Mouse (Mus musculus): ENCODE measurements around the gene Tmsb15a.
"Not testable (repeated sequence)": the region's sequence is repeated elsewhere in the genome, so short reads cannot be mapped to it uniquely, and the experiment has no call there.

Gene Tmsb15a

DNA sequence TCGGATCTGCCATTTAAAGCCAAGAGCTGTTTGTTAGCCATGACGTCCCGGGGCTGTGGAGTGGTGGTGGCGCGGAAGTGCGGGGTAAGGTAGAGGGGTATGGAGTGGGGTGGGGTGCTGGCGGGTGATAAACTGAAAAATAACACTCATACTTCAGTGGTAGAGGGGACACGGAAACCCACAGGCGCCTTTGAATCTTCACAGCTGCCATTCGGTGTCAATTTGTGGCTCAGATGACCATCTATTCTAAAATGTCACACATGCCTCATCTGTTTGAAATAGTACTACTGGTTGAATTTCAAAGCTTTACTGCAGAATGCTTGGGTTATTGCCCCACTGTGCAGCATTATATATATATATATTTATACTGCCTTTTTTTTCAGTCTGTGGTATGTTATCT lies at the start of gene Tmsb15a:
Gene Tmsb15a, minus strand, starts transcription at position 101 of the 400 bp plus-strand sequence.
- DNase-seq: no peak

DNA sequence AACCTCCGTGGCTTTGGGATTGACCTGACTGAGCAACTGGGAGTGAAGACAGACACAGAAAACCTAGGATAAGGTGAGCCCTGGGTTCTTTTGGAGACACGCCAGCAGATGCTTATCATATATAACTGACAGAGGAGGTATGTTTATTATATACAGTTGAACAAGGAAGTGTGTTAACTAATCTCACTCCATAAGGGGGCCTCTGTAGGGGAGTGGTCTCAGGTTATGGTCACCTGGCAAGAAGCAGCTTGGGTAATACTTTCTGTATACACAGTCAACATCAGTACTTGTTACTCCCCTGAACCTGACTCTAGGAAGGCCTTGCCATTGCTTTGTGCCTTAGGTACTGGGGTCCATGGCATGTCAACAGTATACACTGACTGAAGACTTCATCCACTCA lies 43.5 kb upstream of the Tmsb15a start:
- DNase-seq: no peak

DNA sequence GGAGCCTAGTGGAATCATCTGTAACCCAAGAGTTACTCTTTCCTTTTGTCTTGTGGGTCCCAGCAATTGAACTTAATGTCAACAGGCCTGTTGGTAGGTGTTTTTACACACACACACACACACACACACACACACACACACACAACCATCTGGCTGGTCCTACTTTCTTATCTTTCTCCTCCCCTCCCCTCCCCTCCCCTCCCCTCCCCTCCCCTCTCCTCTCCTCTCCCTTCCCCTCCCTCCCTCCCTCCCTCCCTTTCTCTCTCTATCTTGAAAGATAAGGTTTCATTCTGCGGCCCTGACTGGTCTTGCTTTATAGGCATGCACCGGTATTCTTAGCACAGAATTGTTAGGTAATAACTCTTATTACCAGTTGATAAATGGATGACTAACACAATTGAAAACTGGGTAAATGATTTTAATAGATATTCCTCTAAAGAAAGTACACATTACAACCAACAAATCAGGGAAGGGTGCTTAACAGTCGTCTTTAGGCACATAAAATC lies 43.0 kb upstream of the Tmsb15a start:
- no peak for DNase-seq

DNA sequence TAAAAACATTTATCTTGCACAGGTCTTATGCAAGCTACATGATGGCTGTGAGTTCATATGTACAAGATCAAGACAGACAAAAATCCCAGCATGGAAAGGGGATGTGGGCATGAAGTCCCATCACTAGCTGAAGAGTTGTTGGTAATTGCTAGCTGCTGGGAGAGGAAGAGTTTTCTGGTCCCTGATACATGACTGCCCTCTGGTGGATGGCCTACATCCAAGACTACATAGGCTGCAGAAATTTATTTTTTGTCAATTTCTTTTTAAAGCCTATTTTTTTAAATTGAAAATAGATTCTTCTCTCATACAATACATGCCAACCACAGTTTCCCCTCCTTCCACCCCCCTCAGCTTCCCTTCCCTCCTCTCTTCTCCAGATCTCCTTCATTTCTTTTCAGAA lies 36.6 kb upstream of the Tmsb15a start:
- peak in 1 of 2 experiments; percentile 1 for DNase-seq

DNA sequence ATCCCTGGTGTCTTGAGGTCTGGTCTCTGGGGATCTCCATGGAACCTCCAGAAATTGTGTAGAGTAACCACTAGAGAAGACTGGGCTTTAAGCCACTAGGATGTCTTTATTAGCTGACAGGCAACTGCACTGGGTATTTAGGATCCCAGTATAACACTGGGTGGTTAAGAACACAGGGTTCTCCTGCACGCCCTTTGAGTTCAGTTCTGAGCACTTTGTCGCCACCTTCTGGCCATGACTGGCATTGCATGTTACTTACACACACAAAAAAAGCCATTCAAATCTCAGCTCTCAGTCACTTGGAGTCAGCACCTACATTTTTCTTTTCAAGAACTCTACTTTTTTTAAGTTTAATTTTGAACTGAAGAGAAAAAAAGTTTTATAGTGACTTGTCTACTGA lies 27.8 kb upstream of the Tmsb15a start:
- DNase-seq: peak; percentile 55 to 61

DNA sequence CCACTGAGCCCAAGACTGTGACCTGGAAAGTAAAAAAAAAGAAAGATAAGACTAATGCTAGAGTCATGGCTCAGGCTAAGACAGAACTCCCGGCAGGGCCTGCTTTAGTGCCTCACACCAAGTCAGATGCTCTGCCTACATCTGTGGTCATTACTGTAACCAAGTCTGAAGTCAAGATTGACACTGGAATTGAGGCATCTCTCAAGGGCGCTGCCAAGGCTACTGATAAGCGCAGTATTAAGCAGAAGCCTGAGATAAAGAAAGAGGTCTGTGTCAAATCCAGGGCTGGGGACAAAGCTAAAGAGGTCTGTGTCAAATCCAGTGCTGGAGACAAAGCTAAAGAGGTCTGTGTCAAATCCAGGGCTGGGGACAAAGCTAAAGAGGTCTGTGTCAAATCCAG lies 20.3 kb upstream of the Tmsb15a start:
- DNase-seq: not testable (repeated sequence)

DNA sequence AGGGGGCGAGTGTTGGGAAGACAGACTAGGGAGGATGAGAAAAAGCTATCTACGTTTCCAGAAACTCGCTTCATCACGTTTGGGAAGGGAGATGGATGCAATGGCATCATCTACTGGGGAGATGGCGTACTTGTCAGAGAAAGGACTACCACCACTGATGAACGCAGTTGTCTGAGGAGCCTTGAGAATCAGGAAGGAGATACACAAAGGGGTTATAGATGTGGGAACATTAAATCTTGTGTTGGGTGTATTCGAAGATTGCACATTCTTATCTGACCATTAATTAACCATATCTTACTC lies 17.9 kb upstream of the Tmsb15a start:
- no peak for DNase-seq

DNA sequence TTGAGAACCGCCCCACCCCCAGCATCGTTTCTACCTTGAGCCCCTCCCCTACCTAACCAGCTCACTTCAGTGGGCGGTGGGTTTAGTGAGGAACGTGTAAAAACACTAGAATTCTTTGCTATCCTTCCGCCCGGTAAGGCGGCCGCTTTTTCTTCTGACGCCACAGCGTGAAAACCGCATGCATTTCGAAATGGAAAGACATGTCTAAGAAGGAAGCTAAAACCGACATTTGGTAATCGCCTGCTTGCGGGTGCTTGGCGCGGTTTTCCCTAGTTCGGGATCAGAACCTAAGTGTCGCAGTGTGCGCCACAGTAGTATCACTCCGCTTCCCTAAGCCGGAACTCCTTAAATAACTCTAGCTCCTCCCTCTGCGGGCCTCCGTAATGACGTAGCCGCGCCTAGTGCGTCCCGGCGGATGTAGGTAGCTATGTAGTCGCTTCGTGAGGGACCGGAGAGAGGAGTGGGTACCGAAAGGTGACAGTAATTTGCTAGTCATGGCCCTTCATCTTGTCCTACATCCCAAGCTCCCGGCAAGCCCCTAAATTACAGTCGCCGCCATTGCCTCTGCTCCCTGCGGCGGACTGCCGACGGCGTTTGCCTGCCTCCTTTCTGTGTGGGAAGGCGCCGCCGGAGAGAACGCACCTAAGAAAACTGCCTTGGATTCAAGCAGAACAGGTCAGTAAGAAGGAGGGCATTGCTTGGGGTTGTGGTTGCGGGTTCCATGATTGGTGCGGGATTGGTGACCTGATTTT lies 17.4 kb upstream of the Tmsb15a start, which contains the start of the genes Armcx5 and Gprasp1:
Gene Armcx5, plus strand, starts transcription at position 430 of the 752 bp plus-strand sequence.
Gene Gprasp1, plus strand, starts transcription at position 430 of the 752 bp plus-strand sequence.
- DNase-seq: peak; percentile 81 to 86

DNA sequence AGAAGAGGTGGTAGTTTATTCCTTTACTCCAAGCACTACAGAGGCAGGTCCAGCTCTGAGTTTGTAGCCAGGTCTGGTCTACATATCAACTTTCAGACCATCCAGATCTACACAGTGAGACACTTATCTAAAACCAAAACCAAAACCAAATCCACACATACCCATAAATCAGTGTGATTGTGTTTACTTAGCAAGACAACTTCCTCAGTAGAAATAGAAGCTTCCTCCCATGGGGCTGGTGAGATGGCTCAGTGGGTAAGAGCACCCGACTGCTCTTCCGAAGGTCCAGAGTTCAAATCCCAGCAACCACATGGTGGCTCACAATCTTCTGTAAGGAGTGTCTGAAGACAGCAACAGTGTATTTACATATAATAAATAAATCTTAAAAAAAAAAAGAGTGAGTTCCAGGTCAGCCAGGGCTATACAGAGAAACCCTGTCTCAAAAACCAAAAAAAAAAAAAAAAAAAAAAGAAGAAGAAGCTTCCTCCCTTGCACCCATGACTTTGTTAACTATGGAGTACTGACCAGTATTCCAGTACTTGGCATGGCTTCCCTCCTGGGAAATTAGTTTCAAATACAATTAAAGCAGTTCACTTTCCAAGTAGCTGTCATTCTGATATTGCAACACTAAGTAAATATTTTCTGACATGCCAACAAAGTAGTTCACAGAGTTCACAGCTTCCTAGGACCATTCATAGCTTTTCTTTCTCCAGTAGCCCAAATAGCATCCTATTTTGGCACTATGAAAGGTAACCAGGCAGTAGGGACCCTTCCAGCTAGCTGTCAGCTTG lies 13.9 kb upstream of the Tmsb15a start:
- DNase-seq: no peak

DNA sequence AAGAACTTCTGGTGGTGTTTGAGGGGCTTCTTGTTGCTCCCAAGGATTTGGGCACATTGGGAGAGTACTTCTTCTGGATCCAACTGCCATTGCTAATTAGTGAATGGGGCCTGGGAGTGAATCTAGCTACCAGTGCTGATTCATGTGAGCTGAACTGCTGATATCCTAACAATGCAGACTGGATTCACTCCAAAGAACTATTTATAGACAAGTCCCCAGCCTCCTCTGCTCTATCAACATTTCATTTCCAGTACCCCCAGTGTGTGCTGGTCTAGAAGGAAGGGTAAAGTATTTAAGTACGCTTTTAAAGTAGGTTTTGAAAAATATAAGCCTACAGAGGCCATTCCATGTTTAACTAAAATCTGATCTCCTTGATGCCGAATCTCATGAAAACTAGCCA lies 12.2 kb downstream of the Tmsb15a start:
- no peak for DNase-seq

DNA sequence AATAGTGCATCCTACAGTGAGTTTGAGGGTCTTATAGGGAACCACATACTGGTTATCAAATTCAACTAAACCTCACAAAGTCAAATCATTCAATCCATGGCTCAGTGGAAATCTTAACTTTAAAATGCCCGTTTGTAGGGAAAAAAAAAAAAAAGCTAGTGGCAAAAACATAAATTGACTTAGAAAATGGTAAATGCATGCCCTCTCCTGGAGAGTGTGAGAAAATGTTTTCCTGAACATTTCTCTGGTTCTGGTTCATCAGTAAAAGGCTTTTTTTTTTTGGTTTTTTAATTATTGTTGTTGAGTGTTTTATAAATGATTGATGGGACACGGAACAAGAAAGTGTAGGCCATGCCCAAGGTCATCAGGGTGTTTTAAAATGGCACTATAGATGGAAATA lies 20.7 kb downstream of the Tmsb15a start:
- no peak for DNase-seq

DNA sequence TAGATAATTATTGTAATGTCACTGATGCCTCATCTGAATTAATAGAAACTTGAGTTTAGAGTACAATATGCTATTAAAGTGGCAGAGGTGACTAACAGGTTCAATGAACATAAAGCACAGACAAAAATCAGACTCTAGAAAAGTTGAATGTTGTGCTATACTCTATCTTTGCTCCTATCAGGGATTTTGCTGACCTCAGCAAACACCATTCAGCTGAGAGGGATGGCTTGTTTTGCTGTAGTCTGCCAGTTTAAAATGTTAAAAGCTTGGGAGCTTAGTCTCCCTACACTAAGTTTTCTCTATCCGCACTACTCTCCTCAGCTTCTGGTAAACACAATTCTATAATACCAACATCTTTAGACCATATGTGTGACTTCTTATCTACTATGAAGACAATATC lies 21.9 kb downstream of the Tmsb15a start:
- DNase-seq: no peak

DNA sequence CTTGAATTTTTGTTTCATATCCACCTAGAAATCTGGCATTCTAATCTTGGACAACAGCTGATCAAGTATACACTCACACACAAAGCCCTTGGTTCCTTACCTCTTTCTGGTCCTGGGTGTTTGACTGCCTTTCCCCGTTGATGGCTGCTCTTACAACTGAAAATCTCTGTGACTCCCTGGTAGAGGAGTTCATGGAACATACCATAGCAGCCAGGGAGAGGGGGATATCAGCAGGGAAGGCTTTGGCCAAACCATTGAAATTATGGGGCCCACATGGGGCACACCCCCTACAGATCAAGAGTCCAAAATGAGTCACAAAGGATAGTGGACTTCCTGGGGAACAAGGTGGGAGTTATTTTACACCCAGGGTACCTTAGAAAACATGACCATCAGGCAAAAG lies 31.4 kb downstream of the Tmsb15a start, which contains the start of gene Tcp11x2:
Gene Tcp11x2, minus strand, starts transcription at position 158 of the 400 bp plus-strand sequence.
- no peak for DNase-seq

DNA sequence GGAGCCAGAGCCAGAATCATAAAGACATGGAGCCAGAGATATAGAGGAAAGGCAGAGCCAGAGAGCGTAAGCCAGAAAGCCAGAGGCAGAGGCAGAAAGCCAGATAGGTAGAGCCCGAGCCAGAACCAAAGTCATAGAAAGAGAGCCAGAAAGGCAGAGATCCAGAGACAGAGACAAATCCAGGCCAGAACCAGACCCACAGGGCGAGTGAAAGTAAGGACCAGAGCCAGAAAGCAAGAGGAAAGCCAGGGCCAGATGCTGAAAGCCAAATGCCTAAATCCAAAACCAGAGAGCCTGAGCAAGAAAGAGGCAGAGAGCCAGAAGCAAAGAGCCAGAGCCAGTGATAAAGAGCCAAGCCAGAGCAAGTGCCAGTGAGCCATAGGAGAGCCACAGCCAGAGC lies 37.3 kb downstream of the Tmsb15a start:
- DNase-seq: no peak

DNA sequence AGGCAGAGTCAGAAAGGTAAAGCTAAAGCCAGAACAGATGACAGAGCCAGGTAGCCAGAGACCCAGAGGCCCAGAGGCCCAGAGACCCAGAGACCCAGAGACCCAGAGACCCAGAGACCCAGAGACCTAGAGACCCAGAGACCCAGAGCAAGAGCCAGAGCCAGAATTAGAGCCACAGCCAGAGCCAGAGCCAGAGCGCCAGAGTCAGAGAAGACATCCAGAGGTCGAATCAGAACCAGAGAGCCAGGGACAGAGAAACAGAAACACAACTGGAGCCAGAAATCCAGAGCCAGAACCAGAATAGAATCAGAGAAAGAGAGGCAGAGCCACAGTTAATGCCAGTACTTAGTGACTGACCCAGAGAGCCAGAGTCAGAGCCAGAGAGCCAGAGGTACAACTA lies 43.2 kb downstream of the Tmsb15a start:
- no peak for DNase-seq
